Mouse (Mus musculus) brain, embryonic 14.5 days (tissue): ENCODE data around the gene Col9a1.

Source experiments
- CTCF ChIP-seq: fragments of 200-500 bp; IDR thresholded peaks from 2 replicates; pipeline ENCODE4 v1.5.1; 2012; ENCODE audit warnings: inconsistent platforms, mild to moderate bottlenecking, moderate library complexity, borderline replicate concordance; ENCODE audit not compliant: insufficient read depth, insufficient read length; ENCODE audit errors: extremely low read depth
- POLR2A ChIP-seq: fragments of 200-500 bp; IDR thresholded peaks from 2 replicates; pipeline ENCODE4 v1.6.1; 2012; ENCODE audit warnings: mild to moderate bottlenecking, inconsistent platforms, borderline replicate concordance; ENCODE audit not compliant: poor library complexity, insufficient read depth, insufficient read length, severe bottlenecking; ENCODE audit errors: extremely low read depth

GRCm38 (mm10) chr1:24191668-24192067, 14.3 kb downstream of the Col9a1 start:
- TF ChIP-seq POLR2A (no peak), CTCF (no peak)
